Mouse (Mus musculus) olfactory bulb, adult 2 months (tissue): ENCODE measurements at regions not wholly inside any gene's neighbourhood (a gene's known extent, or its start where the extent isn't known, plus 50 kb on each side); places are given as distances from the start of the nearest gene placed in this dataset.

Source experiments
- H3K27ac ChIP-seq: fragments of 200-500 bp; 2 replicates; pipeline ENCODE4 v1.5.1; 2012; ENCODE audit warnings: low read depth, low read length; ENCODE audit not compliant: insufficient read depth
- H3K4me1 ChIP-seq: fragments of 200-500 bp; 2 replicates; pipeline ENCODE4 v1.6.1; 2012; ENCODE audit warnings: low read length; ENCODE audit not compliant: control insufficient read depth, insufficient read depth
- H3K4me3 ChIP-seq: fragments of 200-500 bp; 2 replicates; pipeline ENCODE4 v1.5.1; 2012; ENCODE audit warnings: mild to moderate bottlenecking, low read depth, low read length, moderate library complexity; ENCODE audit not compliant: insufficient read depth
- CTCF ChIP-seq: fragments of 200-500 bp; IDR thresholded peaks from 2 replicates; pipeline ENCODE4 v1.5.1; 2012; ENCODE audit warnings: low read depth, mild to moderate bottlenecking, low read length, moderate library complexity; ENCODE audit not compliant: insufficient read depth
- POLR2A ChIP-seq: fragments of 200-500 bp; IDR thresholded peaks from 2 replicates; pipeline ENCODE4 v1.6.1; 2012; ENCODE audit warnings: mild to moderate bottlenecking, low read depth, low read length, moderate library complexity; ENCODE audit not compliant: insufficient read depth
- WGBS: fragments of 180-500 bp; shearing (Covaris S2); methylation state at CpG from one replicate; pipeline ENCODE4 v1.1.7; 2018; 5-methylcytosine and 5-hydroxymethylcytosine counted together

- Histone ChIP-seq H3K27ac (0 out of 2 replicates have a peak overlapping the region, but pooled peaks have one; percentile 40), H3K4me3 (no peak overlapping the region), H3K4me1 (peaks cover 22% of the 10 kb centered on the region)
- TF ChIP-seq CTCF (no peak), POLR2A (no peak)
- WGBS = 70% methylated on average over 6 of the region's 6 CpGs
Observed at GRCm38 (mm10) chr2:33990711-33991110, 103.0 kb upstream of the Mvb12b start.

- H3K4me1 ChIP-seq = peaks cover 25% of the 10 kb centered on the region
- no peak for TF ChIP-seq CTCF
- TF ChIP-seq POLR2A = no peak
- H3K4me3 ChIP-seq = no peak overlapping the region
- H3K27ac ChIP-seq = 0 out of 2 replicates have a peak overlapping the region, but pooled peaks have one; percentile 3
- 47% methylated on average over 12 of the region's 12 CpGs for WGBS
Observed at GRCm38 (mm10) chr2:33989555-33990370, 102.0 kb upstream of the Mvb12b start.

GRCm38 (mm10) chr2:33986420-33986819 lies 98.7 kb upstream of the Mvb12b start:
- WGBS = 9% methylated on average over 4 of the region's 4 CpGs
- H3K4me3 ChIP-seq = no peak overlapping the region
- TF ChIP-seq POLR2A = no peak
- TF ChIP-seq CTCF = no peak
- H3K27ac ChIP-seq = no peak overlapping the region
- peaks cover 21% of the 10 kb centered on the region for H3K4me1 ChIP-seq

GRCm38 (mm10) chr2:33985316-33985715 lies 97.6 kb upstream of the Mvb12b start:
- WGBS = 49% methylated on average over 11 of the region's 11 CpGs
- Histone ChIP-seq H3K27ac (no peak overlapping the region), H3K4me3 (no peak overlapping the region), H3K4me1 (peaks cover 12% of the 10 kb centered on the region)
- TF ChIP-seq CTCF (no peak), POLR2A (no peak)

- WGBS = 72% methylated on average over 11 of the region's 11 CpGs
- H3K27ac ChIP-seq = no peak overlapping the region
- peaks cover 4% of the 10 kb centered on the region; the same call in 1 of the 2 replicates for H3K4me1 ChIP-seq
- H3K4me3 ChIP-seq = no peak overlapping the region
- no peak for TF ChIP-seq CTCF
- no peak for TF ChIP-seq POLR2A
Observed at GRCm38 (mm10) chr2:33983112-33983748, 95.5 kb upstream of the Mvb12b start.

GRCm38 (mm10) chr2:33981936-33982335 lies 94.2 kb upstream of the Mvb12b start:
- WGBS = 68% methylated on average over 8 of the region's 8 CpGs
- no peak overlapping the region for H3K27ac ChIP-seq
- no peak for TF ChIP-seq CTCF
- TF ChIP-seq POLR2A = no peak

GRCm38 (mm10) chr2:33981321-33981720 lies 93.6 kb upstream of the Mvb12b start:
- no peak for TF ChIP-seq CTCF
- TF ChIP-seq POLR2A = no peak
- no peak overlapping the region for H3K4me3 ChIP-seq
- H3K27ac ChIP-seq = no peak overlapping the region
- WGBS = 91% methylated on average over 7 of the region's 7 CpGs
- H3K4me1 ChIP-seq = peaks cover 4% of the 10 kb centered on the region; the same call in 1 of the 2 replicates

More at GRCm38 (mm10) chr2:33981936-33982335, 94.2 kb upstream of the Mvb12b start:
- Histone ChIP-seq H3K4me1 (peaks cover 4% of the 10 kb centered on the region; the same call in 1 of the 2 replicates), H3K4me3 (no peak overlapping the region)

GRCm38 (mm10) chr2:33980884-33981283 lies 93.1 kb upstream of the Mvb12b start:
- peaks cover 4% of the 10 kb centered on the region; the same call in 1 of the 2 replicates for H3K4me1 ChIP-seq
- no peak overlapping the region for H3K27ac ChIP-seq
- H3K4me3 ChIP-seq = no peak overlapping the region
- TF ChIP-seq CTCF (no peak), POLR2A (no peak)
- 92% methylated on average over 10 of the region's 10 CpGs for WGBS

- peaks cover 9% of the 10 kb centered on the region for H3K4me1 ChIP-seq
- H3K27ac ChIP-seq = no peak overlapping the region
- no peak overlapping the region for H3K4me3 ChIP-seq
- TF ChIP-seq POLR2A (no peak), CTCF (no peak)
Observed at GRCm38 (mm10) chr2:33979276-33979675, 91.5 kb upstream of the Mvb12b start.
